Mouse (Mus musculus): ENCODE results near the gene Olfr372.
"Not testable (repeated sequence)": the region's sequence is repeated elsewhere in the genome, so short reads cannot be mapped to it uniquely, and the experiment has no call there.

- TF ChIP-seq CTCF (IDR thresholded peaks at IDR 0.05; ENCODE audit: control insufficient read depth, insufficient read depth, insufficient read length); CEBPB (IDR thresholded peaks at IDR 0.05; ENCODE audit: low read depth); FOSL1 (IDR thresholded peaks at IDR 0.05; ENCODE audit: insufficient read depth, low read length, poor library complexity, severe bottlenecking); MAX (IDR thresholded peaks at IDR 0.05); MYOD1 (IDR thresholded peaks at IDR 0.05; ENCODE audit: control insufficient read depth, insufficient read length, low read depth): not testable (repeated sequence)
Observed at GRCm38 (mm10) chr8:72024886-72025285, 16.1 kb upstream of the Olfr372 start.
